Mouse (Mus musculus): ENCODE measurements around the gene Spsb4.

Gene Spsb4

DNA sequence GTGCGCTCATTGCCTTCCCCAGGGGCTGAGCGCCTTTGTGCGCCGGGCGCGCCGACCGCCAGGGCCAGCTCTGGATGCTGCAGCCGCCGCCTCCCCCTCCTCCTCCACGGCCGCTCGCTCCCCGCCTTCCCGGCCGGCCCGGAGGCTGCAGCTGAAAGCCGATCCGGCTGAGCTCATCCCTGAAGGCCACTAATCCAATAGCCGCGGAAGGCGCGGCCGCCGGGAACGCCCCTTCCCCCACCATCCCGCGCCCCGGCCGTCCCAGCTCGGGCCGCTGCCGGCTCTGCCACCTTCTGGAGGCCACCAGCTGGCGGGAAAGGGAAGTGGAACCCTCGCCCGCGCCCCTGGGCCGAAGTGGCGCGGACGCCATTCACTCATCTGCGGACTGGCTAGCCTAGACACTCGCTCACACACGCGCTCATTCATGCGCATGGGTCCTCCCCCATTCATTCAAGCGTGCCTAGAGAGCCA lies at the start of gene Spsb4:
Spsb4 (minus strand) TSS at position 167 of the 471 bp plus-strand sequence.
- peak; percentile 68 for DNase-seq

DNA sequence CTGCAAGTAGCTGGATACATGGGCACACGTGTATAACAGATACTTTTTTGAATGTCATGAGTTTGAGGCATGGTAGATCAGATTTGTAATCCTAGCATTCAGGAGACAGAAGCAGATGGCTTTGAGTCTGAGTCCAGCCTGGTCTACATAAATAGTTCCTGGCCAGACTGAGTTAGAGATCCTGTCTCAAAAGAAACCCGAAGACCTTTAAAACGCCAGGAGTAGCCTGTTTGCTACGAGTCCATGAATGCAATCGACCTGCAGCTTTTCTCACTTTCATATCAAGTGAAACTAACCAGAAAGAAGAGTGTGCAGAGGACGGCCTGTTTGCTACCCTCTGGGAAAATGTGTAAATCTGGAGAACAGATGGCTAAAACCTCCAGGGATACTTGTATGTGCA lies 49.1 kb upstream of the Spsb4 start:
- DNase-seq, result no peak

DNA sequence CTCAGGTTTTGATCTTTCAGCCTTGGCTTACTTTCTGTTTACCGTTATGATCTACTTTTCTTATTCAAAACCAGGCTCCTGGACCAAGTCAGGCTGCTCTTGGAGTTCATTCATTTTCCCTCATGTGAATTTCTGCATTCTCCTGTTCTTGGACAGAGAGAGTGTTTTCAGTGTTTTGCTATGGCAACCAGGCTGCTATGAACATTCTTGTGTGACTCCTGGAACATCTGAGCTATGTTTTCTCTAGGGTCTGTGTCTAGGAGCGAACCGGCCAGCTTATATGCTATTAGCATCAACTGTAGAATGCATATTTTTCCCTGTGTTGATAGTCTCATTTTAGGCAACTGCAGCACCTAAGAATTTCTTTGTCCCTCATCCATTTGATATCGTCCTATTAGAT lies 47.2 kb upstream of the Spsb4 start:
- no peak for DNase-seq

DNA sequence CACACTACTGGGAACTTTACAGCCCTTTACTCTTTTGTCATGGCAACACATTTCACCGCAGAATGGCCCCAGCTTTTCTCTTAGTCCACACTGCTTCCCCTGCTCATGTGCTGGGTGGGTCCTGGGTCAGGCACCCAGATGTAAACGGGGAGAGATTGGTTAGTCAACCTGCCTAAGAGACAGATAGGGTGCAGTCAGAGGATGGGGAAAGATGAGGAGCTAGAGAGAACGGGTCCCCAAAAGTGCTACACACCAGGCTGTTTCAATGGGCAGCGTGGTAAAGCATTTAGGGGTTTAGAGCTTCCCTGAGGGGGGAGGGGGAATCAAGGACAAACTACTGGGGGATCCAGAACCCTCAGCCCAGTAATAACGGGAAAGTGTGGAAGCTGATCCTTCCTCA lies 46.6 kb upstream of the Spsb4 start:
- DNase-seq, result no peak

DNA sequence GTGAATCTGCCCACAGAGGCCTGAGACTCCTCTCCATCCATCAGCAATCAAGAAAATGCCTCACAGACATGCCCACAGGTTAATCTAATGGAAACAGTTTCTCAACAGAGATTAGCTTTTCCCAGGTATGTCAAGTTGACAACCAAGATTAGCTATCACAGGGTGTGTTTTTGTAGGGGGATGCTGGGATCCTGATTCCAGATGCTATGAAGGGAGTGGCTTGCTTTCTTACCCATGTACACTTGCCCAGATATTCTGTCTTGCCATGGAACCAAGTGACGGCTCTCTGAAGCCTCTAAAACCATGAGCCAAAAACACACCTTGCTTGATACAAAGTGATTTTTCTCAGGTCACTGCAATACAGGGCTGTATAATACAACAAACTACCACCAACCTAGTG lies 45.5 kb upstream of the Spsb4 start:
- DNase-seq, result no peak

DNA sequence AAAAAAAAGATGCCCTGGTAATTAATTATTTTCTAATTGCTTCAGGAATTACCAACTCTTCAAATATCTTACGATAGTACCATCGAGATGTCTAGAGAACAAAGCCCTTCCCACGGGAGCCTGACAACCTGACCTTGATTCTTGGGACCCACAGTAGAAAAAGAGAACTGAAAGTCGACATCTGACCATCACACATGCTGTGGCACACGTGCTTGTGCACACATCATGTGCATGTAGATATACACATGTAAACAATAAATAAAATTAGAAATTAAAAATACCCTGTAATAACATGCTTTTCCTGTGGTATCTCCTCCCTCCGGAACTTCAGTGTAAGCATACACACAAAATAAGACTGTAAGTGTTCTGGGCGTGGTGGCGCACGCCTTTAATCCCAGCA lies 43.1 kb upstream of the Spsb4 start:
- no peak for DNase-seq

DNA sequence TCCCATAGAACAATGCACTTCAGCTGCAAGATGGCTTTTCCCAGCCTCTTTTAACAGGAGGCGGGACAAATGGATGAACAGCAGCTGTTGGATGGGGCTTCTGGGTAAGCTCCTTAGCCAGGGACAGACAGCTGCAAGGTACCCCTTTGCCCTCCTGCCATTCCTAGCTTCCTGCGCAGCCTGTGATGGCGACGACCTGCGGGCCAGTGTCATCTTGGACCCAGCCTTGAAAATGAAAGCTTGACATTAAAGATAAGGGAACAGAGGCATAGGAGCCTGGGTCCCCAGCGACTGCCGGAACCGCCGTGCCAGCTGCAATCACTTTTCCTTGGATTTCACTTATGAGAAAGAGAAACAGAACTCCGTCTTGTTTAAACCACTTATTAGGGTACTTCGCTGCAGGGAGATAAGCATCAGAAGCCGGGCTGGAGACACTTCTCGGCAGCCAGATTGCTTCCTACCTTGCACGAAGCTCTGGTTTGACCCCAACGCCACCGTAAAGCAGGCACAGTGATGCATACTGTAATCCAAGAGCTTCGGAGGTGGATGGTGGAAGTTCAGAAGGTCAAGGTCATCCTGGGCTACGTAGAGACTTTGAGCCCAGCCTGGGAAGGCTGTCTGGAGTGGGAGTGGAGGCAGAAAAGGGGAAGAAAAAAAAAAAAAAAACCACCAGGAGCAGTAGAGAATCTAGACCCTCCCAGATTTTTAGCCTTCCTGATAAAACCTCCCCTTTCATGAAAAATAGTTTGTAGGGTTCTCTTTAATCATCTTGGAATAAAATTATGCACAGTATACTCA lies 38.1 kb upstream of the Spsb4 start:
- no peak for DNase-seq

DNA sequence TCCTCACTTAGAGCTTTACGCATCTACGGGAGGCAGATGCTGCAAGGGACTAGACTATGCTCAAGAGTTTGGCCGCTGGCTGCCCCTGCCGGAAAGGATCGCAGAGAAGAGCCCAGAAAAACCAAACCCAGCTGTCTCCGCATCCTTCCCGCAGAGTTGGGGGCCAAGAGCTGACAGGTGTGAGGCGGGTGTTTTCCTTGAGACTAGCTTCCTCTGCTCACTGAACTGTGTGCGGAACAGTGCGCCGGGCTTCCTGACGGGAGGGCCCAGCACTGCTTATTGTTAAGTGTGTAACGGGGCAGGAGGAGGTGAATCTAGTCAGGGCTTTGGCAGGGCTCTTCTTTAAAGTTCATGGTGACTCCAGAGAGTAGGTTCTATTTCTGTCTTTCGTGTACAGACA lies 37.3 kb upstream of the Spsb4 start:
- DNase-seq, result no peak

DNA sequence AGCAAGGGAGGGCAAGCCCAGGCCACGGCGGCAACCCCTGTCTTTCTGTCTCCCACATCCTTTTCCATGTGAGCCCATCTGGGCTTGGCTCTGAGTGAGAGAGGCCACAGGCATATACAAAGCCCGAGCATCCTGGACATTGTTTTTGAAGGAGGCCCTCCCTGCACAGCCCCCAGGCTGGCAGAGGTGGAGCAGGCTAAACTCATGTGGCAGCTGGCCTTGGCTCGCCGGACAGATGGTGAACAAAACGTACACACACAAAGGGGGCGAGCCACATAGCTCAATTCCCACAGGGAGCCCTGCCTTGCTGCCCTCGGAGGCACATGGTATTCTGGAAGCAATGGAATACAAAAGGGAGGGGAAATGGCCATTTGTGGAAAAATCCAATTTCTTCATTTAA lies 32.5 kb upstream of the Spsb4 start:
- DNase-seq, result no peak

DNA sequence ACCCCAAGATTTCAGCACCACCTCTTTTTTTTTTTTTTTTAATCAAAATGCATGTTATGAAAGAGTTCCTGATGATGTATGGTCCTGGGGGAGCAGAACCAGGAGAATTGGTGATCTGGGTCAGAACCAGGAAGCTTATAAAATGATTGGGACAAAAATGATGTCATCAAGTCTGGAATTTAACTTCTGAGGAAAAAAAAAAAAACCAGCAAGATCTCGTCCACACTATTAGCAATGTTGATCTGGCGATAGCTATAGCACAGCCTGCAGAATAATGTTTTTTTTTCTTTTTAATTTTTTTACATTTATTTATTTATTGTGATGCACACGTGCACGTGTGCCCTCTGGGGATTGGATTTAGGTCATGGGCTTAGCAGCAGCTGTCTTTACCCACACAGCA lies 27.6 kb upstream of the Spsb4 start:
- DNase-seq, result no peak

DNA sequence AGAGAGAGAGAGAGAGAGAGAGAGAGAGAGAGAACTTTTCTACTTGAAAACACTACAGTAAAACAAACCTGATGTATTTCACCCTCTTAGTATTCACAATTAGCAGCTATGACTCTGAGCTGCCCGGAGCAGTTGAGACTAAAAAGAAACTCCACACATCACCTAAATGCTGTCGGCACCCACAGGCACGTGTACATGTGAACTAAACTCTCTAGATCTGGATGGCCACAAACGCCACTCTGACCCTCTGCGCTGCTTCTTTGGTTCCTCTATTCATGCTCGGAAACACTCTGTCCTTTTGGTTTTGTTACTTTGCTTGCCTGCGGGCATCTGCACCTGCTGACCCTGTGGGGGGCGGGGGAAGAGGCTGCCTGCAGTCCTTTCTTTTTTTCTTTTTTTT lies 23.0 kb upstream of the Spsb4 start:
- no peak for DNase-seq

DNA sequence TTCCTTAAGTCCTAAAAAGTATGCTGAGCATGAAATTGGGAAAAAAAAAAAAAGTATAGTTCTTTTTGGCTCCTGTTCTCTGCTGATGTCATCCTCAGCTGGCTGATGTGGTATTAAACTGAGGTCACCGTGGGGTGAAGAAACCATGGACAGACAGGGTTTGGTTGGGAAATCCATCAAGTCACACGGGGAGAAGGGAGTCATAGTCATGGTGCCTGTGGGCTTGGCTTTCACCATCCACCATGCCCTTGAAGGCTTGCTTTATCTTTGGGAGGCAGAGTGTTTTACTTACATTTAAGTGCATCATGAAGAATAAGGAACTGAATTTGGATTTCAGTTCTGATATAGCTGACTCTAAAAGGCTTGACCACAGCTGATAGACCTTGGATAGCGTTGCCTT lies 19.4 kb upstream of the Spsb4 start:
- DNase-seq, result no peak

DNA sequence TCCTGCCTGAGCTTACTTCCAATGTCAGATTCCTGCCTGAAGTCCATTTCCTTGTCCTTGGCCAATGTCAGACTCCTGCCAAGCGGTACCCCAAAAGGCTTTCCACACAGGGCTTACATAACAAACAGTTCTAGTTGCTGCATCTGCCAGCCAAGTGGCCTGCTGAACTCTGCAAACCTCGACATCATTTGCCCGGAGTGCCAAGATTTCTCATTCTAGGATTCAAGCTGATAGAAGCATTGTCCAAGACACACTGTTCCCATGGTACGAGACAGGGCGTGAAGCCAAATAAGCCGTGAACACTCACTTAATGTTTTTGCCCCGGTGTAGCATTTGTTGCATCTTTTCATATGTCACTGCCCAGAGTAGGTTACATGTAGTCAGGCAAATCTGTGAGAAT lies 18.0 kb upstream of the Spsb4 start:
- no peak for DNase-seq

DNA sequence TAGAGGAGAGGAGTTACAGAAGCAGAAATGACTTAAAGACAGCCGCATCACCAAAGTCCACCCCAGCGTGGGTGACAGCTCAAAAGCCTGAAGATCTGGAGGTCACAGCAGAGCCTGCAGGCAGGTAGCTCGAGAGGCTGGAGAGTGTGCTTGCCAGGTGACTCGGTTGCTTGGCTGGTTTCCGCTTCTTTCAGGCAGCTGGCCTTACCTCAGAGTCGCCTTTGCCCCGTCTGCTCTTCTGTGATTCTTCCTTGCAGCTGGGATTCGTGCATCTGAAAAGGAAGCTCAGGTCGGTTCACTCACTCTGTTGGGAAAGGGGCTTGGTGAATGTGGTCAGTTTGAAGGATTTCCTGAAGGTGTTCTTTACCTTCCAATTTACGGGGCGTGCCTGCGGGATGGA lies 8.7 kb upstream of the Spsb4 start:
- DNase-seq, result no peak

DNA sequence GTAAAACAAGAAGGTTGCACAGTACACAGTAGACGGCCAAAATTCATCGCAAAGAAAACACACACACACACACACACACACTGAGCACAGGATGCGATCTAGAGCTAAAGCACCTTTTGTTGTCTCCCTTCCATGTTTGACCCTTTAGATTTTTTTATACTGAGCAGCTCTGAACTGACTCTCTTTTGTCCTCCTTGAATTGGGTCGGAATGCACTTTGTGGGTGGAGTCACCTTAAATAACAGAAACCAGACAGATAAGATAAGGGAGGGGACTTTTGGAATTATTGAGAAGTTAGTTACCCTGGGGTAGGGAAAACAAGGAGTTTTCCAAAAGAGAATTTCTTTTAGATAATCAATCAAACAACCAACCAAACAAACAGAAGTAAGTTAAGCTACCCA lies 7.4 kb upstream of the Spsb4 start:
- DNase-seq, result no peak

DNA sequence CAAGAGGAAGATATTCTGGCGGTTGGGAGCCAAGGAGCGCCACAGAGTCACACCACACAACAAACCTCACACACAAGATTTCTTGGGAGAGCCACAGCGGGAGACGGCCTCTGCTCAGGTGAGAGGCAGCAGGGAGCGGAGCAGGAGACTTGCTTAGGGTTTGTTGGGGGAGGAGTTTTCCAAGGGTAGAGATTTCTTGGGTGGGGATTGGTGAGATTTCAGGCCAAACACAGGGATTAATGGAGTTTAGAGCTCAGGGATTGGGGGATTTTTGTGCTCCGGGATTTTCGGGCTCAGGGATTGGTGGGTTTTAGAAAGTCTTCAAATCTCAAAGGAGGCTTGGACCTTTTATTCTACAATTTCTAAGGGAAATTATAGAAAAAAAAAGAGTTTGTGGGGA lies 5.8 kb upstream of the Spsb4 start:
- DNase-seq, result no peak

DNA sequence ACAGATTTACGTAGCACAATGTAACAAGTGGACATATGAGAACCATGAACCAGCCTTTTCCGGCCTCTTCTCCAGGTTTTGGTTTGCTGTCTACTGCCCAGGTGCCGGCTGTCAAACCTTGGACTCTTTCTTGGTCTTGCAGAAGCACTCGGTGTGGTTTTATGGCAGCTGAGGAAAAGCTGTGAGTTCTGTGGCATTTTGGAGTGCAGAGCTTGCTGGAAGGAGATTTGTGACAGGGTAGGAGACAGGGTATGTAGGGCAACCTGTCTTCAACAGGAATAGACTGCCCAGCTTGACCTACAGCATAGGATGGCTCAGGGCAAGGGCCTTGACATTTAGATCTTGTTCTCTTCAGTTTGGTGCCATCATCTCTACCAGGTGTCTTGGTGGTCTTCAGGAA lies 4.3 kb upstream of the Spsb4 start:
- DNase-seq, result no peak

DNA sequence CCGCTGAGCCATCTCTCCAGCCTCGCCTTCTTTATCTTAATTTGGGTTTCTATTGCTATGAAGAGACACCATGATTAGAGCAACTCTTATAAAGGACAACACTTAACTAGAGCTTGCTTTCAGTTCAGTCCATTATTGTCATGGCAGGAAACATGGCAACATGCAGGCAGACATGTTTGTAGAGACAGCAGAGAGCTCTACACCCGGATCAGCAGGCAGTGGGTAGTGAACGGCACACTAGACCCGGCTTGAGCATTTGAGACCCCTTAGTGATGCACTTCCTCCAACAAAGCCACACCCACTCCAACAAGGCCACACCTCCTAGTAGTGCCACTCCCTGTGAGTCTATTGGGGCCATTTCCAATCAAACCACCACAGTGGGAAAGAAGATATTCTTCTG lies 3.7 kb upstream of the Spsb4 start:
- no peak for DNase-seq

DNA sequence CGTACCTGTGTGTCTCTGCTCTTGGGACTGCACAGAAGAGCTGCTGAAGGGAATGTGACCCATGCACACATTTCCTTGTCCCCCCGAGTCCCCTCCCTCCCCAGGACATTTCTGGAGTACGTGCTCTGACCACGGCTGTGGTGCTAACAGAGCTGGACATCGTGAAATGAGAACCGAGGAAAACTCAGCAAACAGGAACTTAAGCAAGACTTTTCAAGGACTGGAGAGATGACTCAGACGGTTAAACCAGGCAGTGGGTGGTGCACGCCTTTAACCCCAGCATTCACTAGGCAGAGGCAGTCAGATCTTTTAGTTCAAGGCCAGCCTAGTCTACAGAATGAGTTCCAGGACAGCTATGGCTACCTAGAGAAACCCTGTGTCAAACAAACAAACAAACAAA lies 1.5 kb upstream of the Spsb4 start:
- no peak for DNase-seq

DNA sequence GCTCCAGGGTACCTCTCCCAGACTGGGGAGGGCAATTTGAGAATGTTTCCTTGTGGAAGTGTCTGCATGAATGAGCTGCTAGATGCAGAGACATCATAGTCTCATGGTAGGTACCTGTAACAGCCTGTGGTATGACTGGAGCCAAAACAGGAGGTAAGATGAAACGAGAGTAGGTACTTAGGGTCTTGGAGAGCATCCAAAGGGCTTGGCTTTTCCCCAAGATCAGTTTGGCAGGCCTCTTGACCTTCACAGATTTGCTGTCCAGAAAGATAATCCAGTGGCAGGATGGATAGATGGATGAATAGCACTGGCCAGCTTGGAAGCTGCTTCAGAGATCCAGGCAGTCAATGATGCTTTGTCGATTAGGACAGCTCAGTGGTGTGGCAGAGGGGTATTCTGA lies 1.0 kb upstream of the Spsb4 start:
- no peak for DNase-seq

DNA sequence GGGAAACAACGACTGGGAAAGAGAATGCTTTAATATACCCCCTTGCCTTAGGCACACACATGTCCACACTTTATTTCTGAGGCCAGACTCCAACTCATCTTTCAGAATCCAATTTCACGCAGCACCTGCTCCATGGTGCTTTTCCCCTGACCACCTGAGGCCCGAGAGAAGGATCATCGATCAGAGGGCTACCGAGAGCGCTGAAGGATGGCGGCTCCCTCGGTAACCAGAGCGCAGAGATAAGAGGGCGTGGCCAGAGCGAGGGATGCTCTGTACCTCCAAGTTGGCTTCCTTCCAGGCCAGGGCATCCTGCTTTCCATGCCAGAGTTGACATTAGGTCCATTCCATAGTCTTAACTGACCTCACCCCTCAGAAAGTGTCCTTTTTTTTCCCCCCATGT lies 588 bp upstream of the Spsb4 start:
- DNase-seq, result no peak

DNA sequence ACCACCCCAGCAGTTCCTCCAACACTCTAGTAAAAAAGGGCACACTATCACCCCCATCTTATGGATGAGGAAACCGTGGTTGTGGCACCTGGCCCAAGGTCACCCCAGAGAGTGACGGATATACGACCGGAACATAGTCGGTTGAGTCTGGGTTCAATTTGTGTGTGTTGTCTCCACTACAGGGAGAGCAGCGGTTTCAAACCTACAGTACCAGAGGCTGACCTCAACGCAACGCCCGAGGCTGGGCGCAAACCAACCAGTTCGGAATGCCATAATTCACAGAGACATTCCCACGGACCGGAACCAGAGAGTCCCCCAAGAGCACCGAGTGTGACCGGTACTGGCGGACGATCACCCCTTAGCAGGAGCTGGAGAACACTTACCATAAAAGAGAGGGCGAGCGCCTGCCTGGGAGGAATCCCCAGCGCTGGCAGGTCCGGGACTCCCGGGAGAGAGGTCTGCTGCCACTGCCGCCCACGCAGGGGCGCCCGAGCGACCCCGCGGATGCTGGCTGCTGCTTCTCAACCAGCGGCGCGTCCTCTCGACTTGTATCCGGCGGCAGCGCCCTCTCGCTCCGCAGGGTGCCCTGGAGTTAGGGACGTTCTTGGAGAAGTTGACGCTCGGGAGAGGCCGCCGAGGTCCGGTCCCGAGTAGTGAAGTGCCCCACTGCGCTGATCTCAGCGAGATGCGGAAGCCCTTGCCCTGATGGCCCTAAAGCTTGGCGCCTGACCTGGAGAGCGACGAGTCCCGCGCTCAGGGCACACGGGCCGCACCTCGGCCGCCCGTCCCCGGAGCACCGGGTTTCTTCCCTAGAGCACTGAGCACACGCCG lies 617 bp downstream of the Spsb4 start:
- peak; percentile 45 for DNase-seq

DNA sequence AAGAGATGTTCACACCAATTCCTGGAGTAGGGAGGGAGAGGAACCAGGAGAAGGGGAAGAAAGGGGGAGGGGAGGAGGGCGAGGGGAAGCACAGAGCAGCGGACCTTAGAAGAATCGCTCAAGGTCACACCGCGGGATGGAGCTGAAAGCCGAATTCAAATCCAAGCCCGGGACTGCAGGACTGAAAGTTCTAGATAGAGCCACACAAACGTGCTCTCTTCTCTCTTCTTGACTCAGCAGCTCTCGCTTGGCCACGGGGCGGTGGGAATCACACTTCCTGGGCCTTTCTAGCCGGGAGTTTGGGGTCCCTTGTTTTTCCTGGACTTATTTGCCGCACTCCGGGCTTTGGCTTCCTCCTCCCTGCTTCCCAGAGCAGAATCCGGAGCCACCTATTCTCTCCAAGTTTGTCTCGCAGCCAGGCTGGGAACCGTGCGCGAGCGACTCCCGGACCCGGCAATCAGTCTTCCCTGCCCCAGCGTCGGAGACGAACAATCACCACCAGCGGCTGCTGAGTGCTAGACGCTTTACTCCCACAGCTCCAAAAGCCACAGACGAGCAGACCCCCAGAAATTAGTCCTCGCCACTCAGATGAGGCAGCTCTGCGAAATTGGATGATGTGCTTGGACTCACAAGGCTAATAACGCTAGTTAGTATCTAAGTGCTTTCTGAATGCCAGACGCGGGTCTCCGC lies 1.4 kb downstream of the Spsb4 start:
- no peak for DNase-seq

DNA sequence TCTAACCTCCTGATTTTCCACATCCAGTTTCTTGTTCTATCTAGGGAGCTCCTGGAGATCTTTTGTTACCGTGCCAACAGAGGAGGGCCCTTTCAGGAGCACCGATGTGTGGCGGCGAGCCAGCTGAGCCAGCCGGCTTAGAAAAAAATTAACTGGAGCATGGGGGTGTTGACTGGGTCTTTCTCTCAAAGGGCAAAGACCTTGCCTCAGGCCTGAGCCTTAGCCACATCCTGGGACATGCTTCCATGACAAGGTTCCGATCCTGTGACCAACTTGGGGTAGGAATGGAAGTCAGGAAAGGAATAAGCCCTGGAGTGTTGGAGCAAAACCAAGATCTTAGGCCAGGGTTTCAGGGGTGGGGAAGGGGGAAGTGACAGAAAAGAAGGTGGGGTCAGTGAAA lies 2.9 kb downstream of the Spsb4 start:
- no peak for DNase-seq

All from lung, postnatal 14 days (tissue).